Comparison of ENCODE assay signal across 16 mouse cellular contexts in genomic region chr11:6130578-6130977, GRCm38 (mm10).
"Had no signal": no experiment of that assay in that cellular context is flagged by ENCODE, and none has a peak within 500 bp of the region (broad histone marks: within the 10 kb centered on the region; RNA-seq: fewer than 3 reads in every experiment).

No protein-coding gene starts in this region.

- H3K27ac ChIP-seq: macrophage; midbrain, embryonic 13.5 days; midbrain, embryonic 15.5 days; neural tube, embryonic 12.5 days; stomach, embryonic 15.5 days; stomach, postnatal 0 days had no signal

- H3K4me3 ChIP-seq: megakaryocyte, embryonic 14.5 days; midbrain, embryonic 13.5 days; midbrain, embryonic 15.5 days; neural tube, embryonic 12.5 days; stomach, embryonic 15.5 days had no signal

- H3K4me2 ChIP-seq: lung, embryonic 14.5 days; midbrain, embryonic 11.5 days; midbrain, embryonic 13.5 days; midbrain, embryonic 15.5 days; neural tube, embryonic 12.5 days; stomach, embryonic 15.5 days had no signal

- H3K9ac ChIP-seq: liver, postnatal 0 days; lung, embryonic 14.5 days; midbrain, embryonic 13.5 days; midbrain, embryonic 15.5 days; neural tube, embryonic 12.5 days; stomach, embryonic 15.5 days had no signal

- H3K36me3 ChIP-seq: midbrain, embryonic 15.5 days; neural tube, embryonic 12.5 days; stomach, embryonic 15.5 days had no signal

- H3K4me1 ChIP-seq: midbrain, embryonic 13.5 days; midbrain, embryonic 15.5 days; neural tube, embryonic 12.5 days; stomach, embryonic 15.5 days had no signal

- ATAC-seq: liver, postnatal 0 days; midbrain, embryonic 13.5 days; midbrain, embryonic 15.5 days had no signal

- H3K9me3 ChIP-seq: megakaryocyte, embryonic 14.5 days; midbrain, embryonic 13.5 days; midbrain, embryonic 15.5 days; neural tube, embryonic 12.5 days; stomach, embryonic 15.5 days had no signal

- DNase-seq: liver, postnatal 0 days; lung, embryonic 14.5 days; lung, postnatal 14 days; lung, postnatal 36 days; right cerebral cortex, postnatal 14 days; thymus, adult 2 months; thymus, postnatal 25 days; thymus, postnatal 4 days had no signal

- H3K27me3 ChIP-seq: megakaryocyte, embryonic 14.5 days; midbrain, embryonic 13.5 days; midbrain, embryonic 15.5 days; neural tube, embryonic 12.5 days; stomach, embryonic 15.5 days had no signal
